Mouse (Mus musculus) retina, adult 2 months (tissue): ENCODE results near the gene Utp20.

Experiments
- DNase-seq: peaks from one replicate; pipeline ENCODE4 v3.0.0-alpha.2; 2012; ENCODE audit warnings: low read depth, low spot score

Utp20 gene

DNA sequence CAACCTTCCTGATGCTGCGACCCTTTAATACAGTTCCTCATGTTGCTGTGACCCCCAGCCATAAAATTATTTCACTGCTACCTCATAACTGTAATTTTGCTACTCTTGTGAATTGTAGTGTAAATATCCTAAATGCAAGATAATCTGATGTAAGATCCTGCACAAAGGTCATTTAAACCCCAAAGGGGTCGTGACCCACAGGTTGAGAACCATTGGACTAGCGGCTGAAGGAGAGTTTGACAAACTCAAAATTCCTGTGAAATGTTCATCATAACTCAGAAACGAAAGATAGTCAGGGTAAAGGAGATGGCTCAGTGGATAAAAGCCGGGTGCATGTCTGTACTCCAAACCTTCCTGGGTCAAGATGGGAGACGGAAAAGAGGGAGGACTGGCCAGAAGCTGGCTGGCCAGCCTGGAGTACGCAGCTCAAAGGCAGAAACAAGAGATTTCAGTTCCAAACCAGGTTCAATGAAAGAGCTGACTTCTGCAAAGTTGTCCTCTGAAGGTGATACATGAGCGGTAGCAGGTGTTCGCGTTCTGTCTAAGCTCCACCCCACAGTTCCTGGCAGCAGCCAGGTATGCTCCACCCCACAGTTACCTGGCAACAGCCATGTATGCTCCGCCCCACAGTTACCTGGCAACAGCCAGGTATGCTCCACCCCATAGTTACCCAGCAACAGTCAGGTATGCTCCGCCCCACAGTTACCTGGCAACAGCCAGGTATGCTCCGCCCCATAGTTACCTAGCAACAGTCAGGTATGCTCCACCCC lies 109.4 kb downstream of the Utp20 start:
- no peak for DNase-seq

DNA sequence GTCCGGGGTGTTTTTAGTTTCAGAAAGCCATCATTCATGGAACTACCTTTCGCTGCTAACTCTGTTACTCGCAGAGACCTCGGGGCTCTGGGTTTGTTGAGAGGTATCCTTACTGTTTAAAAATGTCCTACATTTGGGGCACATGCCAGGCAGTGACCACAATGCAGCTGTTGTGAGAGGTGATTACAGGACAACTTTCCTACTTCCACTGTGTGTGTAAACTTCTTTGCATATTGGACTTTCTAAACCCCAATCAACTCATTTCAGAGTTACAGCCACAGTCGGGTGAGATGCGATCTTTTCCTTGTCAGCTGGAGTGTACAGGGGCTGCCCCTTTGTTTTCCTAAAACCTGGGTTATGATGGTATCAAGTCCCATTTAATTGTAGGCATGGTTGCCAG lies 111.0 kb downstream of the Utp20 start:
- DNase-seq: no peak

- DNase-seq: no peak
Measured at GRCm38 (mm10) chr10:88714744-88715143, 111.9 kb downstream of the Utp20 start.

DNA sequence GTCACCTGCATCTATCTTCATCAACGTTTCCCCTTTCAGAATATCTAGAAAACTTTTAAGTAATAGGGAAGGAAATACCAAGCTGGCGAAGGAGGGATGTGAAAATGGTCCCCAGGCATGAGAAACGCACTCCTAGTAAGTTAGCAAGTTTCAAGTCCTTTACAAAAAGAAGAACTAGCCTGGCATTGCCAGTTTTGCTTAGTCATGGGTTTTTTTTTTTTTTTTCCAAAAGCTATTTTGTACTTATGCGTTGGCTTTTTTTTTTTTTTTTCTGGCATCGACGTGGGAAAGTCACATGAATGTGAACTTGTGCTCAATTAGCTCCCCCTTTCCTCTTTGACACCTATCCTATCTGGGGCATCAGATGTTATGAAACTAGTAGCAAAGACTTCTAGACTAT lies 114.2 kb downstream of the Utp20 start:
- no peak for DNase-seq

DNA sequence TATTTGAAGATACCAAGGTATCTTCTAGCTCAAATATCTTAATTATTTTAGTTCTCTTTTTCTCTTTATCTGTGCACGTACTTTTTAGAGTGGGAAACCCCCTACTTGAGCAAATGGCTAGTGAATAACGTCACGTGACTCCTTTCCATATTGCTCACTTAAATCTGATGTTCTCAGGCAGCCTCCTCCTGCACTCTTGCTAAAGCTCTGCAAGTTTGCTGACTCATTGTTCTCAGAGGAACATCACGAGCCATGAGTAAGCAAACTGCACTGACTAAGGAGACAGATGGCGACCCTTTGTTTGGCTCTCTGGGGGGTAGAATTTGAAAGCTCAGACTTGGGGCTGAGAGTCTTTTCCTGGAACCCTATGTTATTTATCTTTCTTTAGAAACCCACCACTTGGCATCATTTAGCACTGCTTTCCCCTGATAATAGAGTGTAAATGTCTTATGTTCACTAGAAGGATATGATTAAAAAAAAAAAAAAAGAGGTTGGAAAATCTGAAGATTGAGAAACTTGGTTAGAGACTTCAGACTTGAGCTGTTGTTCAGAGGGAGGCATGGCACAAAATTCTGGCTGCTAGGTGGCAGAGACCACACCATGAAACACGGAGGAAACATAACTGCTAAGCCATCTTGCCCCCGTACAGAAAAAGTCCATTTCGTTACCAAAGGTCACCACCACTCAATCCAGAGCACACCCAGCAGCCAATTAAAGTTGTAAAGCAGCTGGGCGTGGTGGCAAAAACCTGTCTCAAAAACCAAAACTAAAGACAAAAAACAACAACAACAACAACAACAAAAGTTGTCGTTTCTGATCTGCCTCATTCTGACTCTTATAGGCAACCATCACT lies 117.7 kb downstream of the Utp20 start:
- no peak for DNase-seq

DNA sequence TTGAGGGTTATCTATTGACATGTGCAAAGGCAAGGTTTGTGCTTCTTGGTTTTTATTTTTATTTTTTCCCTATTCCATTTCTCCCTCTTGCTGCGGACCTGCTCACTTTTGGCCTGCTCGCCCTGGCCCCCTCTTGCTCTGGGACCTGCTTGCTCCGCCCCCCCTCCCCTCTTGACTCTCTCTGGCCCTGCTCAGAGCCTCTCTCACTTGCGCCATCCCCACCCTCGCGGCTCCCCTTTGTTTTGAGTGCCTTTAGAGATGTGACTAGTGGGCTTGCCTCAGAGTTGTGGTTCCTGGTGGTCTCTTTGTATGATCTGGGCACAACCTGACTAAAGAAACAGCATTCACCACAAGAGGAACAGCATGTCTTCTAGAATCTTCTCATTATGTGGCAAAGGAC lies 125.7 kb downstream of the Utp20 start:
- DNase-seq: no peak
